Mouse (Mus musculus) stomach, postnatal 0 days (tissue): ENCODE measurements around the gene Nell2. TPM values are rescaled to one million over a fixed set of nuclear protein-coding genes. Genes with fewer than 3 reads are reported as not detected.

Experiments used
- ATAC-seq: fragments of 200-750 bp; cut with Nextera tagmentation; 2 replicates; pipeline ENCODE4 v1.8.0; 2017; ENCODE audit not compliant: low FRiP score, low TSS enrichment
- DNase-seq: peaks from one replicate; pipeline ENCODE4 v3.0.0-alpha.2; 2016; ENCODE audit warnings: low spot score
- H3K27ac ChIP-seq: fragments of 300-500 bp; sonication (generic); replicated peaks from 2 replicates; pipeline ENCODE4 v1.5.1; 2014; ENCODE audit warnings: mild to moderate bottlenecking, control low read depth
- H3K27me3 ChIP-seq: fragments of 300-500 bp; sonication (generic); 2 replicates; pipeline ENCODE4 v1.6.1; 2014; ENCODE audit warnings: low read length; ENCODE audit not compliant: control insufficient read depth, insufficient read depth
- H3K36me3 ChIP-seq: fragments of 300-500 bp; sonication (generic); 2 replicates; pipeline ENCODE4 v1.6.1; 2014; ENCODE audit warnings: low read length, mixed read lengths; ENCODE audit not compliant: control insufficient read depth, insufficient read depth
- H3K4me1 ChIP-seq: fragments of 300-500 bp; sonication (generic); replicated peaks from 2 replicates; pipeline ENCODE4 v1.6.1; 2014; ENCODE audit warnings: antibody characterized with exemption; ENCODE audit not compliant: control insufficient read depth, insufficient read depth
- H3K4me2 ChIP-seq: fragments of 300-500 bp; sonication (generic); replicated peaks from 2 replicates; pipeline ENCODE4 v1.6.1; 2014; ENCODE audit warnings: low read depth, mild to moderate bottlenecking, control low read depth, moderate library complexity
- H3K4me3 ChIP-seq: fragments of 300-500 bp; sonication (generic); 2 replicates; pipeline ENCODE4 v1.5.1; 2014; ENCODE audit warnings: low read depth, low read length, control low read depth
- H3K9ac ChIP-seq: fragments of 300-500 bp; sonication (generic); 2 replicates; pipeline ENCODE4 v1.6.1; 2014; ENCODE audit warnings: mild to moderate bottlenecking, low read length, control low read depth, mixed read lengths
- H3K9me3 ChIP-seq: fragments of 300-500 bp; sonication (generic); 2 replicates; pipeline ENCODE4 v1.6.1; 2016; ENCODE audit warnings: low read length; ENCODE audit not compliant: control insufficient read depth
- CTCF ChIP-seq: IDR thresholded peaks from 2 replicates; pipeline ENCODE4 v1.5.1; 2016; ENCODE audit warnings: antibody characterized with exemption, low read depth, mild to moderate bottlenecking, moderate library complexity
- EP300 ChIP-seq: optimal IDR thresholded peaks from 2 replicates; pipeline ENCODE3; 2016; ENCODE audit warnings: antibody characterized with exemption
- WGBS: fragments of 180-500 bp; shearing (Covaris S2); extraction: QIAGEN DNeasy Blood & Tissue Kit; methylation state at CpG from one replicate; pipeline ENCODE4 v1.1.7; 2014; 5-methylcytosine and 5-hydroxymethylcytosine counted together
- polyA plus RNA-seq: library from polyadenylated mRNA; unstranded; fragments of >200 nt; fragmentation: Nextera tagmentation; extraction: Ambion mirVana; gene quantifications from 2 replicates; pipeline ENCODE4 v1.2.1, GENCODE M21; 2015

The Nell2 gene
- polyA plus RNA-seq, 1 experiment from 2014 or later: 5.8 TPM

DNA sequence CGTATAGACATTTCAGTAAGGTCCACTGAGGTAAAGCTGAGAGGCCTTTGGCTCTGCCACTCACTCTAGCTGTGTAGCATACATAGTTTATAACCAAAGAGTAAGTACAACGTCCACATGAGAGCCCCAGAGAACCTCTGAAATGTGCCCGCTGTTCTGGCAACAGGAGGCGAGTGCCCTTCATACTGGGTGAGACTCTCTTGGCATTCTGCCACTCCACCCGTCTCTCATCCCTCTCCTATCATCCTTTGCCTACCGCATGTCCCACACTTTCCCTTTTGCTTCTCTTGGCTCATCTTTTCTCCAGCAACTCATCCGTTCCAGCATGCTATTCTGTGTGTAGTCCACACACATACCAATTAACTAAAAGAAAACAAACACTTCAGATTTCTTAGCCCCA lies 442.4 kb downstream of the Nell2 start:
- no peak overlapping the region for H3K4me3 ChIP-seq
- 77% methylated on average over 7 of the region's 7 CpGs for WGBS
- no peaks in the 10 kb centered on the region for H3K9me3 ChIP-seq

DNA sequence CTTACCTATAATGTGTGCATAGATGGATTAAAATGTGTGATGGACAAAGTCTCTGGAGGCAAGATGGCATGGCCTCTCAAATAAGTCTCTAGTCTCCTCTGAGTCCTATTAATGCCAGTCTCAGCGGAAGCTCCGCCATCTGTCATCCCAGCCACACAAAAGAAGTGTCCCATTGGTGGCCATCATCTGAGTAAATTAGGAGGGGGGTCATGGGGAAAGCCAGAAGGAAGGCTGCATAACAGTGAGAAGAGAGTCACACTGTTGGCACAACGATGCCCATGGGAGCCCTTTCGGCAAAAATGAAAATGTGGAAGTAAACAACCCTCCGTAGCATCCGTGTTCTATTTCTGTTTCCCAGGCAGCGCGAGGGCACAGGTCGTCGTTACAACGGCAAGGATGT lies 446.7 kb downstream of the Nell2 start:
- Histone ChIP-seq H3K4me1 (no peaks in the 10 kb centered on the region), H3K27ac (no peak overlapping the region), H3K9me3 (no peaks in the 10 kb centered on the region), H3K36me3 (no peaks in the 10 kb centered on the region), H3K4me2 (no peak overlapping the region), H3K4me3 (no peak overlapping the region), H3K27me3 (no peaks in the 10 kb centered on the region), H3K9ac (no peak overlapping the region)
- ATAC-seq (no peak), DNase-seq (no peak)
- no peak for TF ChIP-seq EP300
- no peak for TF ChIP-seq CTCF
- WGBS: 87% methylated on average over 11 of the region's 11 CpGs

More for the DNA sequence above, 442.4 kb downstream of the Nell2 start:
- Histone ChIP-seq H3K9ac (no peak overlapping the region), H3K4me1 (no peaks in the 10 kb centered on the region), H3K27me3 (no peaks in the 10 kb centered on the region), H3K27ac (no peak overlapping the region), H3K36me3 (no peaks in the 10 kb centered on the region), H3K4me2 (no peak overlapping the region)
- DNase-seq (no peak), ATAC-seq (no peak)
- TF ChIP-seq EP300 (no peak), CTCF (no peak)

DNA sequence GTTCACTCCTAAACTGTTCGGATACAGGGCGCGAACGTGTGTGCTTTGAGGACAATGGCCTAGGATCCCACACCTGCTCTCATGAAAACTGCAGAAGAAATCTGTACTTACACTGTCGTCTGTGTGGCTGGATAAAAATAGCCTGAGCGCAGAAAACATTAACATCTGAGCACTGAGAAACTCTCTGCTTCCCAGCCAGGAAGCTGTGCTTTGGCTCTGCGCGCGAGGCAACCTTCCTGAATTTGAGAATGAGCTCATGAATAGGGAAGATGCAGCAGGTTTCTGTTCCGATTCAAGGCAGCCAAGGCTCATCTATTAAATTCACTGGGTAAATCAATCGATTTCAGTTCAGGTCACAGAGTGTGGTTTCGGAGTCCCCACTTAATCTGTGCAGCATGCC lies 453.0 kb downstream of the Nell2 start:
- 75% methylated on average over 12 of the region's 12 CpGs for WGBS

GRCm38 (mm10) chr15:95070881-95071280 lies 457.5 kb downstream of the Nell2 start:
- TF ChIP-seq EP300: no peak
- TF ChIP-seq CTCF: no peak
- no peak for ATAC-seq
- H3K4me3 ChIP-seq: no peak overlapping the region
- H3K36me3 ChIP-seq: no peaks in the 10 kb centered on the region
- H3K4me2 ChIP-seq: no peak overlapping the region
- DNase-seq: no peak
- no peak overlapping the region for H3K27ac ChIP-seq
- no peaks in the 10 kb centered on the region for H3K27me3 ChIP-seq
- 88% methylated on average over 7 of the region's 7 CpGs for WGBS
- H3K9ac ChIP-seq: no peak overlapping the region
- H3K4me1 ChIP-seq: no peaks in the 10 kb centered on the region
- no peaks in the 10 kb centered on the region for H3K9me3 ChIP-seq

More for the DNA sequence above, 453.0 kb downstream of the Nell2 start:
- Histone ChIP-seq H3K27ac (no peak overlapping the region), H3K9me3 (no peaks in the 10 kb centered on the region), H3K4me1 (no peaks in the 10 kb centered on the region), H3K4me3 (no peak overlapping the region), H3K4me2 (no peak overlapping the region), H3K9ac (no peak overlapping the region), H3K36me3 (no peaks in the 10 kb centered on the region), H3K27me3 (no peaks in the 10 kb centered on the region)
- ATAC-seq: no peak
- TF ChIP-seq EP300: no peak
- no peak for TF ChIP-seq CTCF
- no peak for DNase-seq

- no peaks in the 10 kb centered on the region for H3K27me3 ChIP-seq
- DNase-seq (no peak), ATAC-seq (no peak)
- no peak overlapping the region for H3K4me3 ChIP-seq
- H3K9me3 ChIP-seq: no peaks in the 10 kb centered on the region
- no peak overlapping the region for H3K27ac ChIP-seq
- no peaks in the 10 kb centered on the region for H3K4me1 ChIP-seq
- H3K9ac ChIP-seq: no peak overlapping the region
- no peak overlapping the region for H3K4me2 ChIP-seq
- H3K36me3 ChIP-seq: no peaks in the 10 kb centered on the region
- 84% methylated on average over 1 of the region's 1 CpGs for WGBS
- TF ChIP-seq EP300 (no peak), CTCF (no peak)
Observed at GRCm38 (mm10) chr15:95068799-95069198, 459.6 kb downstream of the Nell2 start.

GRCm38 (mm10) chr15:95068023-95068422 lies 460.3 kb downstream of the Nell2 start:
- WGBS: 81% methylated on average over 1 of the region's 1 CpGs
- no peak overlapping the region for H3K4me3 ChIP-seq
- H3K27ac ChIP-seq: no peak overlapping the region
- no peak for DNase-seq
- no peak overlapping the region for H3K4me2 ChIP-seq
- H3K36me3 ChIP-seq: no peaks in the 10 kb centered on the region
- no peaks in the 10 kb centered on the region for H3K27me3 ChIP-seq
- H3K4me1 ChIP-seq: no peaks in the 10 kb centered on the region
- no peak for ATAC-seq
- H3K9ac ChIP-seq: no peak overlapping the region
- TF ChIP-seq CTCF (no peak), EP300 (no peak)
- no peaks in the 10 kb centered on the region for H3K9me3 ChIP-seq
